Mouse (Mus musculus): ENCODE data around the gene Cenpp. TPM values are rescaled to one million over a fixed set of nuclear protein-coding genes. Genes with fewer than 3 reads are reported as not detected.

The Cenpp gene
- total RNA-seq (2014; rRNA removed) = 5.6 and 6.9 TPM in 2 replicates
- 7.5 and 9.0 TPM in 2 replicates for polyA plus RNA-seq (2015; fragmentation: Nextera tagmentation; extraction: Ambion mirVana)

DNA sequence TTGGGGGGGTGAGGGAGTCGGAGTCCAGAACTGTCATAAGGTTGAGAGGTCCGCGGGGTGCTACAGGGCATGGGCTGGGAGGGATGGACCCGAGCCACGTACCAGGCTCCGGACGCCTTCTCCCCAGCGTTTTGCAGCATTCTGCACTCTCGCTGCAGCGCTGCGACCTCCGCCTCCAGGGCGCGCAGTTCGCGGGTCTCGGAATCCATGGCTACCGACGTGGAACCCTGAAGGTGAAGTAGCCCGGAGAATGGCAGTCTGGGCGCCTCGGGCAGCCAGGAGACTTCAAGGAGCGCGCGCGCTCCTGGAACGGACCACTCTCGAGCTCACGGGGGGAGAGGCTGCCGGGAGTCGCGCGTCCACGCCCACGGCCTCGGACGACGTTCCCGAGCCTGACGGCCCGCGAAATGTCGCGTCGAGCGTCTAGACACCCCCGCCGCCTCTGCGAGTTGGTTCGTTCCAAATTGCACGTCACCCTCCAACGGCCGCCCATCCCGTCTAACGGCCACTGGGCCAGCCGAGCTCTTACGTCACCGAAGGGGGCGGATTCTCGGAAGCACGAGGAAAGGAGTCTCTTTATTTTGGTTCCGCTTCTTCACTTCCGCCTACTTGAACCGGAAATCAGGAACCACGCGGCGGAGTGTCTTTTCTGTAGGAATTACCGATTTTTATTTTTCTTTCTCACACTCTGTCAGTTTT, at the start of gene Cenpp, which contains the start of gene Nol8:
TSS of gene Cenpp (minus strand) at position 305 of the 699 bp plus-strand sequence.
TSS of gene Nol8 (plus strand) at position 598 of the 699 bp plus-strand sequence.
- DNase-seq = peak; percentile 100
- H3K27me3 ChIP-seq (ENCODE audit: insufficient read depth, low read length) = no peaks in the 10 kb centered on the region
- H3K36me3 ChIP-seq (ENCODE audit: insufficient read depth) = peaks cover 5% of the 10 kb centered on the region
- peak within 1 kb of the TSS; percentile 90 for H3K4me2 ChIP-seq (ENCODE audit: low read depth)
- under 1% methylated on average over 68 of the region's 68 CpGs for WGBS
- H3K9ac ChIP-seq = peak within 1 kb of the TSS; percentile 43
- peak within 1 kb of the TSS; percentile 57 for H3K4me3 ChIP-seq (ENCODE audit: low read depth, low read length)
- H3K4me1 ChIP-seq (ENCODE audit: insufficient read depth) = peaks cover 8% of the 10 kb centered on the region; the same call in 1 of the 2 replicates
- H3K27ac ChIP-seq (ENCODE audit: low read depth, low read length) = peak within 1 kb of the TSS; percentile 46; the same call in 1 of the 2 replicates
- ATAC-seq = peak; percentile 99
- no peaks in the 10 kb centered on the region for H3K9me3 ChIP-seq (ENCODE audit: low read length)
- TF ChIP-seq CTCF (IDR thresholded peaks at IDR 0.05; ENCODE audit: low read depth) = no peak

DNA sequence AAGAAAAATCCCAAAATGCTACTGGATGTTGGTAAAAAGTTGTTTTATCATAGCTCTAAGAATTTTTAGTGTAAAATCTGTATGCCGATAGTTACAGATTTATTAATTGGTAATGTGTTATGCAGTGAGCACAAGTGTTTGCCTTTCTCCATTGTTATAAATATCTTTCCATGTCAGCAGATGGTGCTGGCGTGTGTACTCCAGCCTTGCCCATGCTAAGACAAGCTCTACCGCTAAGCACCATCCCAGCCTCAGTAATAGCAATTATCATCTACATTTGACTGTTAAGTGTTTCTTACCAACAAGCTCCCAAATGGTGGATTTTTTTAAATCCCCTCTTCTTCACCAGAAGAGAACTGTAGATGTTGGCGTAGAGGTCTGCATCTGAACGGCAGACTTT, 38.5 kb upstream of the Cenpp start:
- TF ChIP-seq CTCF (IDR thresholded peaks at IDR 0.05; ENCODE audit: low read depth) = no peak

DNA sequence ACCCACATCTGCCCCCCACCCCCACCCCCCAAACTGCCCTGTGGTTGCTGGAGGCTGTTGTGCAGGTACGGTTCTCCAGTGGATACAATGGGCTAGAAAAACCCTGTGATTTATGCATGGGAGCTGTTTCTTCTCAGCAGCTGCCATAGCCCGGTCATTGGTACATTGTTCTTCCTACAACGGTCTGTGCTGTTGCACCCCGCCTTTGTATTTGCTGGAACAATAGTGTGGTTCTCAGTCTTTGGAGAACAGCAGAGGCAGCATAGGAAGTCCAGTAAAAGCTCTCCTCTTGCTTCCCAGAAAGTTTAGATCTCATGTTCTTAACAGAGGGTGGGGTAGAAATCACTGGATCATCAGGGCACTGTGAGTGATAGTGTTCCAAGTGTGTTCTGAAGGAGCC, 31.7 kb upstream of the Cenpp start:
- Histone ChIP-seq H3K36me3 (ENCODE audit: insufficient read depth) (peaks cover 20% of the 10 kb centered on the region), H3K27me3 (ENCODE audit: insufficient read depth, low read length) (no peaks in the 10 kb centered on the region), H3K27ac (ENCODE audit: low read depth, low read length) (no peak overlapping the region), H3K9ac (no peak overlapping the region), H3K9me3 (ENCODE audit: low read length) (no peaks in the 10 kb centered on the region), H3K4me3 (ENCODE audit: low read depth, low read length) (no peak overlapping the region), H3K4me2 (ENCODE audit: low read depth) (no peak overlapping the region), H3K4me1 (ENCODE audit: insufficient read depth) (peaks cover 14% of the 10 kb centered on the region)
- DNase-seq (no peak), ATAC-seq (no peak)
- no peak for TF ChIP-seq CTCF (IDR thresholded peaks at IDR 0.05; ENCODE audit: low read depth)
- 51% methylated on average over 4 of the region's 4 CpGs for WGBS

More for the DNA sequence above, 38.5 kb upstream of the Cenpp start:
- H3K4me2 ChIP-seq (ENCODE audit: low read depth) = no peak overlapping the region
- ATAC-seq (no peak), DNase-seq (no peak)
- H3K27me3 ChIP-seq (ENCODE audit: insufficient read depth, low read length) = no peaks in the 10 kb centered on the region
- H3K9ac ChIP-seq = no peak overlapping the region
- H3K4me1 ChIP-seq (ENCODE audit: insufficient read depth) = no peaks in the 10 kb centered on the region
- peaks cover 59% of the 10 kb centered on the region for H3K36me3 ChIP-seq (ENCODE audit: insufficient read depth)
- H3K4me3 ChIP-seq (ENCODE audit: low read depth, low read length) = no peak overlapping the region
- no peaks in the 10 kb centered on the region for H3K9me3 ChIP-seq (ENCODE audit: low read length)
- WGBS = 91% methylated on average over 5 of the region's 5 CpGs
- H3K27ac ChIP-seq (ENCODE audit: low read depth, low read length) = no peak overlapping the region

DNA sequence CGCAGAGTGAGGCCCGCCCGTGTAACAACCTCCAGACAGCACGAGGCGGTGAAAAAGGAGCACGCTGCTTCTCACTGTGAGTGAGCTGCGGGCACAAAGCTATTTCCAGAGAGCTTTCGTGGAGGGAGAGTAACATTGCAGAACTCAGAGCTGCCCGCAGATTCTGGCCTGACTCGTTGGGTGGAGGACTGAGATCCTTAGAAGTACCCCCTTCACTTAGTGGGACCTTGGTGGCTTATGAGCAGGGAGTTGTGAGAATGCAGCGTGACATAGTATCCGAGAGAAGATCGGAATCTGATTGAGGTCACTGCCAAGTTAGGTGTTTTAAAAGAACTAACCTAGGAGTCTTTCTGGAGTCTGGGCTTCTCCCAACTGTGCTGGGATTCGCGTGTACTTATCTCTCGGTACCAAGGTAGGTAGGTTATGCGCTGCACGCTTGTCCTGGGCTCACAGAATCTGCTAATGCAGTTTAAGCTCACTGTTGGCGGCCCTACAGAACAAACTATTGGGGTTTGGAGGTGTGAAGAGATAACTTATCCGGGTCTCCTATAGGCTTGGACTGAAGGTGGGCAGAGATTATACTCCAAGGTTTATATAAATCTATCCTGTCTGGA, 29.8 kb upstream of the Cenpp start:
- H3K9ac ChIP-seq = peak overlapping the region; percentile 83
- no peak for TF ChIP-seq CTCF (IDR thresholded peaks at IDR 0.05; ENCODE audit: low read depth)
- peak overlapping the region; percentile 76 for H3K27ac ChIP-seq (ENCODE audit: low read depth, low read length)
- no peaks in the 10 kb centered on the region for H3K27me3 ChIP-seq (ENCODE audit: insufficient read depth, low read length)
- H3K4me1 ChIP-seq (ENCODE audit: insufficient read depth) = peaks cover 14% of the 10 kb centered on the region
- H3K9me3 ChIP-seq (ENCODE audit: low read length) = no peaks in the 10 kb centered on the region
- peaks cover 10% of the 10 kb centered on the region for H3K36me3 ChIP-seq (ENCODE audit: insufficient read depth)
- under 1% methylated on average over 20 of the region's 20 CpGs for WGBS
- ATAC-seq (peak; percentile 71), DNase-seq (no peak)
- peak overlapping the region; percentile 93 for H3K4me3 ChIP-seq (ENCODE audit: low read depth, low read length)
- peak overlapping the region; percentile 85 for H3K4me2 ChIP-seq (ENCODE audit: low read depth)

DNA sequence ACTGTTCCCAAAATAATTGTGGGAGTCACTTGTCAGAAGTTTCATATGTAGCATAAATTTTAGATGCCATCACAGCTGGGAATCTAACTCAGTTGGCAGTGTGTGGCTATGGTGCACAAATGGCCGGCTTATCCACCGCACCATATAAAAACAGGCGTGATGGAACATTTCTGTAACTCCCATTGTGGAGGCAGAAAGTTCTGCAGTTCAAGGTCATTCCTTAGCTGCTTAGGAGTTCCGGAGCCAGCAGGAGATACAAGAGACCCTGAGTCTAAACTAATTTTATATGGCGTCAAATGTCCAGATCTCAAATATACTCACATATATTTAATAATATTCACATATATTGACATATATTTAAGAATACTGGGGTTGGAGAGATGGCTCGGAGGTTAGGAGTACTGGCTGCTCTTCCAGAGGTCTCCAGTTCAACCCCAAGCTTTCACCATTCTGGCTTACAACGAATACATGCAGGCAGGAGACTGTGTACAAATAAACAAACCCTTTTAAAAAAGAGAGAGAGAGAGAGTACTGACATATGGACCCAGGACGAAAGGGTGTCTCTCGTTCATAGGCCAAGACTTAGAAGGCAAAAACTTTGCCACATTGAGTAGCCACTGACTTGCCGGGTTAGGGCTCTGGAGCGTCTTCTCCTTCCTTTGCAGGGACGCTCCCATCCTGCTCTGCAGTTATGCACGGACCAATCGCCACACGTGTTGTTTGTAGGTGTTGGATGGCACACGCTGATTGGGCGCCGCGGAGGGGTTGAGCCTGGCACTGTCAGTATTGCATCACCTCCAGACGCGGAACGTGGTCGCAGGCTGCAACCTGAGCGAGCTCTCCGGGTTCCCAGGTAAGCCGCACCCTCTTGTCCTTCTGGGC, 29.0 kb upstream of the Cenpp start, which contains the start of gene Iars:
TSS of gene Iars (plus strand) at position 750 of the 882 bp plus-strand sequence.
- no peak for TF ChIP-seq CTCF (IDR thresholded peaks at IDR 0.05; ENCODE audit: low read depth)
- Histone ChIP-seq H3K27ac (ENCODE audit: low read depth, low read length) (peak within 1 kb of the TSS; percentile 76), H3K9ac (peak within 1 kb of the TSS; percentile 83), H3K27me3 (ENCODE audit: insufficient read depth, low read length) (no peaks in the 10 kb centered on the region), H3K4me2 (ENCODE audit: low read depth) (peak within 1 kb of the TSS; percentile 85), H3K36me3 (ENCODE audit: insufficient read depth) (peaks cover 14% of the 10 kb centered on the region), H3K4me1 (ENCODE audit: insufficient read depth) (peaks cover 14% of the 10 kb centered on the region), H3K4me3 (ENCODE audit: low read depth, low read length) (peak within 1 kb of the TSS; percentile 93), H3K9me3 (ENCODE audit: low read length) (no peaks in the 10 kb centered on the region)
- 6% methylated on average over 26 of the region's 26 CpGs for WGBS
- ATAC-seq (peak; percentile 100), DNase-seq (peak; percentile 99)

DNA sequence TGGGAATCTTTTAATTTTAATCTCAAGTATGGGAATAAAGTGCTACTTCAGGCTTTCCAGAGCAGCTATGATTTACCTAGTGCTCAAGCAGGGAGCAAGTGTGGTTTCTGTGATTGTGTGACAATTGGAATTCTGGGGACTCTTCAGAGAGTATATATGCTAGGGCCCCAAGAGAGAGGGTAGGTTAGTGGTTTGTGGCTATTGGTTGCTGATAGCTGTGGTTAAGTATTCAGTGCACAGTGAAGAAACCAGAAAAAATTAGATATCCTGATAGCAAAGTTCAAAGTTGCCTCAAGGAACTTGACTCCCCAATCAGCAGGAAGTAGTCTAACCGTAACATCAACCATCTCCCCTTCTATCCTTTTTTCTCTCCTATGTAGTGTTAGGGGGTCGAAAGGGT, 25.2 kb upstream of the Cenpp start:
- H3K36me3 ChIP-seq (ENCODE audit: insufficient read depth) = peaks cover 36% of the 10 kb centered on the region
- no peak overlapping the region for H3K4me3 ChIP-seq (ENCODE audit: low read depth, low read length)
- peaks cover 8% of the 10 kb centered on the region for H3K4me1 ChIP-seq (ENCODE audit: insufficient read depth)
- no peak for TF ChIP-seq CTCF (IDR thresholded peaks at IDR 0.05; ENCODE audit: low read depth)
- H3K9ac ChIP-seq = no peak overlapping the region
- H3K9me3 ChIP-seq (ENCODE audit: low read length) = no peaks in the 10 kb centered on the region
- WGBS = 87% methylated on average over 2 of the region's 2 CpGs
- no peak overlapping the region for H3K27ac ChIP-seq (ENCODE audit: low read depth, low read length)
- ATAC-seq (no peak), DNase-seq (no peak)
- no peak overlapping the region for H3K4me2 ChIP-seq (ENCODE audit: low read depth)
- no peaks in the 10 kb centered on the region for H3K27me3 ChIP-seq (ENCODE audit: insufficient read depth, low read length)

All from forebrain, postnatal 0 days (tissue).